Mouse (Mus musculus): ENCODE results near the gene Ehmt1.

Gene Ehmt1

DNA sequence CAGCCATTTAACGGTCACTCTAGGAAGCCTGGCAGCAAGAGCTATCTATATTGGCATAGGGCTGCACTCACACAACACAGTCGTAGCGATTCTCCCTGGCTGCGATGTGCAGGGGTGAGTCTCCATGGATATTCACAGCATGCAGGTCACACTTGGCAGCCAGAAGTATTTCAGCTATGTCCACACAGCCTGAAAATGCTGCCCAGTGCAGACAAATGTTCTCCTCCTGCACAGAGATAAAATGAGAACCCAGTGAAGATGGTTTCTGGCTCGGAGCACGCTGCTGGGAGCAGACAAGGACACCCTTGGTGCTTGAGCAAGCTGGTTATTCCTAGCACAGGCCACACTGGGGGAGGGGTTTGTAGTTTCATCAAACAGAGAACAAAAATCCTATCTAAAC lies 113.3 kb downstream of the Ehmt1 start:
- DNase-seq (ENCODE audit: low read depth, low spot score), result no peak

DNA sequence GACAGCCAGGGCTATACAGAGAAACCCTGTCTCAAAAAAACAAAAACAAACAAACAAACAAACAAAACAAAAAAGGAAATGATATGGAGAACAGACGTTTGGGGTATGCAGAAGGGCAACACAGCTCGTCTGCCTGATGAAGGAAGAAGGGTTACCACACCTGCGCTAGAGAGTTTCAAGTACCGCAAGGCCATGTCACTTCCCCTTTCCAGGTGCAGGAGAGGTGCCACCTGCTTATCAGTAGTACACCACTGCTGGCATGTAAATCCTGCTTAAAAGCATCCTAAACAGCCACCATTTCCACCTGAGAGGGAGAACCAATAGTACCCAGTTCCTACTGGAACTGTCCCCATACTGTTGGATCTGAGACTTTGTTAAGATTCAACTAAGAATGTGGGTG lies 113.8 kb downstream of the Ehmt1 start:
- no peak for DNase-seq (ENCODE audit: low read depth, low spot score)

DNA sequence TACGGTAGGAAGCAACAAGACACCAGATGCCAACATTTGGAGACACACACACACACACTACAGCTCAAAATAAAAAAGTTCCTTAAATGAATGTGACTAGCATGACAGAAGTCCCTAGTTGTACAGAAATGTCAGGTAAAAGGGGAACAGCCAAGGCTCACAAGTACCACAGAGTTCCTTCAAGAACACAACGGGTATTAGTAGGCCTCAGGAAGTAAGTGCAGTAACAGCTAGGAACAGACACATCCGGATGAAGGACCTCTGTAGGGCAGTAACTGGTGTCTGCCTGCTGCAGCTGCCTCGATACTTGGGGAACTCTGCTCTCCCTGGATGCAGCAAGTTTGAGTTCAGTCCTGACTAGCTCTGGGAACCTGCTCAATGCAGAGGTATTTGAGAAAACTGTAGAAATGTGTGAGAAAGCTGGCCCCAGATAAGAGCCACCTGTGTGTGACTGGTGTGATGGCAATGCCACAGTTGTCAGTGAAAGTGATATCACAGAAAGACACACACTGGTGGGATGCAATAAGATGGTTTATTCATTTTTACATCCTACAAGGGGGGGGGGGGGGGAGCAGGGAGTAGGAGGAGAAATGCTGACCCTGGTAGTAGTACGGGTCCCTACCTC lies 122.5 kb downstream of the Ehmt1 start:
- DNase-seq (ENCODE audit: low read depth, low spot score), result no peak

DNA sequence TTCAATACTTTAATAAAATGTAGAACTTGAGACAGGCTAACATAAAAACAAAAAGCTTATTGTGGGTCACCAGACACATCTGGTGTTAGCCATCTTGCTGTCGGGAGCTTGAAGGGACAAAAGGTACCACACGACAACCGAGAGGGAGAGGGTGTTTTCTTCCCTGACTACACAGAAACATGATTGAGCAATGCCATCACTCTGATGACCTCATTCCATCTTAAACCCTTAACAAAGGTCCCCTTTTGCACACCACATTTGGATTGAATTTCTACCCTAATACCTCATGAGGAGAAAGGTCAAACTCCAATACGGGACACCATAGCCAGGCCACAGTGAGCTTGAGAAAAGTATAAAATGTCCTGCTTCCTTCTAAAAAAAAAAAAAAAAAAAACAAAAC lies 132.2 kb downstream of the Ehmt1 start:
- DNase-seq (ENCODE audit: low read depth, low spot score), result no peak

DNA sequence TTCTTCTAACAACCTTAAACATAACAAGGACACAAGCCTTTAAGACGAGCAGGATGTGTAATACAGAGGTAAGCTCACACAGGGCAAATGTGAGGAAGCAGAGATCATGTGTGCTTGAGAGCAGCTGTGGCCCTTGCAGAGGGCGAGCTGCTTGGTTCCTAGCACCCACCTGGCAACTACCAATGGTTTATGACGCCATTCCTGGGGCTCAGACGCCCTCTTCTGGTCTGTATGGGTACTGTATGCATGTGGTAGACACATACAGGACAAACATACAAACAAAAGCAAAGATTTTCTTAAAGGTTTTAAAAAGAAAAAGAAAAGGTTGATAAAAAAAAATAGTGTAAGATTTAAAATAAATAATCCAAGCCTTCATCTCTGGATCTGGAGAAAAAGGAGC lies 138.2 kb downstream of the Ehmt1 start:
- no peak for DNase-seq (ENCODE audit: low read depth, low spot score)

DNA sequence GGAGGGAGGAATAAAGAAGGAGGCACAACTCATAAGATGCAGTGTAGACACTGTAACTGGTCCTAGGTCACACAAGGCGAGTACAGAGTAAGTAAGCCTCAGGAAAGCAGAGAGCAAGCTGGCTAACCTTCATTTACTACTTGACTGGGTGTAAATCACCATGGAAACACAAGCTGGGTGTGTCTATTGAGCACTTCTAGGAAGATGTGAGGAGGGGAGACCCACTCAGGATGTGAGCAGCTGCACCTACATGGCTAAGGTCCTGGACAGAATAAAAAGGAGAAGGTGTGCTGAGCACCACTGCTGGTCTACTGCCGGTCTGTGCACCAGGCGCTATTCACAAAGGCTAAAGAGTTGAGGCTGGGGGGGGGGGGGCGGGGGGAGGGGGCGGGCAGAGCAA lies 142.6 kb downstream of the Ehmt1 start:
- no peak for DNase-seq (ENCODE audit: low read depth, low spot score)

DNA sequence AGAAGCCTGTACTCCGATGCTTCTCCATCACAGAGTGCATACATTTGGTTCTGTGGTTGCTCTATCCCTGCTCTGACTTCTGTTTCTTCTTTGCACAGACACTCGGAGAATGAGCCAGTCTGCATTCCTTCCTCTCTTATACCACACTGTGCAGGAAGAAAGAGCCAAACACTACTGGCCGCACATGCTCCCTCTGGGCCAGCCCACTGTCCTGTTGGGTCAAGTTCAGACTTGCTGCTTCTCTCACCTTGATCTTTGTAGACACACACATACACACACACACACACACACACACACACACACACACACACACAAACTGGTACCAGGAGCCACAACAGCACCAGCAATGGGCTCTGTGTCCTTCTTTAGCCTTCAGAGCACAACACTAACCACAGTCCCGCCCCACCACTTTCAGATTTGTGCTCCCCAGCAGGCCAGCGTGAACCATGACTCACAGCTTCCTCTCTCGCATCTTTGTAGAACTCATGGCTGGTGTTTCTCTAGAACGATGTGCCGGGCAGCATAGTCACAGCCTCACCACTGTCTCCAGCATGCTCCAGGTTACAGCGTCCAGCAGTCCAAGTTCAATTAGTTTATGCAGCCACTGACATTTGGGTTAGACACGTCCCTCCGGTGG lies 143.3 kb downstream of the Ehmt1 start:
- no peak for DNase-seq (ENCODE audit: low read depth, low spot score)

DNA sequence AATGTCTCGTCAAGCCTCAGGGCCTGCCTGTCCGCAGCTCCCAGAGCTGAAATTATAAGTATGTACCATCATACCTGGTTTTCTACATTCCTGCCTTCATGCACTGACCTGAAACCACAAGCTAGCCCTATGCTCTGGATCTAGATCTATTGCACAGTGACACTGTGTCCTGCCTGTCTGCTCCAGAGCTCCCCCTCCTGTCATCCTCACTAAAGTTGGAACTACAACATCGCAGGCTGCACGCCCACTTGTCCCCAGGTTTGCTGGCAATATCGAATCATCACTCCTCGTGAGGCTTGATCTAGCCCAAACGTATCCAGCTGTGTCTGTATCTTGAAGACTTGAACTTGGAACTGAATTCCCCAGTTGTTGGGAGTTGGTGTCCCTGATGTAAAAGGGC lies 144.6 kb downstream of the Ehmt1 start:
- DNase-seq (ENCODE audit: low read depth, low spot score), result no peak

DNA sequence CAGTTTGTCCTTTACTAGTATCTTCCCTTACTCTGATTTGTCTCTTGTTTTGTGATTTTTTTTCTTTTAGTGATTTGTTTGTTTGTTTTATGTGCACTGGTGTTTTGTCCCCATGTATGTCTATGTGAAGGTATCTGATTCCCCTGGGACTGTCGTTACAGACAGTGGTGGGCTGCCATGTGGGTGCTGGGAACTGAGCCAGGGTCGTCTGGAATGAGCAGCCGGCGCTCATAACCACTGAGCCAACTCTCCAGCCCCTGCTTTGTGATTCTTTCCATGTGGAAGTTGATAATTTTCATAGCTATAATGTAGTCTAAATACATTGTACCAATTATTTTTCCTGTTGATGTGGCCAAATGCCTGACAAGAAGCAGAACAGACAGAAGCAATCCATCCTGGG lies 148.6 kb downstream of the Ehmt1 start:
- DNase-seq (ENCODE audit: low read depth, low spot score), result no peak

DNA sequence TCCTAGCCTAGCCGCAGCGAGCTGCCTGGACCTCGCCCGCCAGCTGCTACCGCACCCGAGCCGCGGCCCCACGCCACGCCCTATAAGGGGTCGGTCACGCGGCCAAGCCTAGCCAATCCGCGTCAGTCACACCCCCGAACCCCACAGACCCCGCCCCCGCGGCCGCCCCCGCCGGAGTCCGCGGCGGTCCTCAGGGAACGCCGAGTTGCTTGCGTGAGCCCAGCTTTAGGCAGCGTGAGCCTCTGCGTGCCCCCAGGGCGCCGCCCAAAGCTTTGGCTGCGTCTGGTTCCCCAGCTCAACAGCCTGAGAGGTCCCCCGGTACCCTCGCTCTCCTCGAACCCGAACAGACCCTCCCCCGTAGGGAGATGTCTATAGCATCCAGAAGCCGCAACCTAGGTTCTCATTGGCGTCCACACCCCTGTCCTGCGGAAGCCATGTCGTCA lies 156.3 kb downstream of the Ehmt1 start, which contains the start of gene Cacna1b:
TSS of gene Cacna1b (minus strand) at position 38 of the 443 bp plus-strand sequence.
- DNase-seq (ENCODE audit: low read depth, low spot score), result no peak

DNA sequence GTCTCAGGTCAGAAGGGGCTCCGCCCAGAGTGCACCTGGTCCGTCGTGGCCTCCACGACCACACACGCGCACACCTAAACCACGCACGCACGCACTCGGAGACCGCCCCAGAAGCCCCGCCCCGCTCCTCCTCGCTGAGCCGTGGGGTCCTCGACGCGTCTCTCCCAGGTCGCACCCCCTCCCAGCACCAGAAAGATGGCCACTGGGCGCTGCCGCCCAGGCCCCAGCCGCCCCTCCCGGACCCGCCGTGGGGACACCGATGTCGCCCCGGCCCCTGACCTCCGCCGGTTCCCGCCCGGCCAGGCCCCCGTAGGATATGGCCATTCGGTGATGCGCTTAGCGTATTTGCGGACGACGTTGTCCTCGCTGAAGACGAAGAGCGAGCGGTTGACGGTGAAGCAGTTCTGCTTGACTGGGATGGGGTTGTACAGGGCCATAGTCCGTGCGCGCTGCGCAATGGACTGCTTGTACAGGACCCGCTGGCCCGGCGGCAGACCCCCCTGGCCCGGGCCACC lies 156.9 kb downstream of the Ehmt1 start:
- no peak for DNase-seq (ENCODE audit: low read depth, low spot score)

DNA sequence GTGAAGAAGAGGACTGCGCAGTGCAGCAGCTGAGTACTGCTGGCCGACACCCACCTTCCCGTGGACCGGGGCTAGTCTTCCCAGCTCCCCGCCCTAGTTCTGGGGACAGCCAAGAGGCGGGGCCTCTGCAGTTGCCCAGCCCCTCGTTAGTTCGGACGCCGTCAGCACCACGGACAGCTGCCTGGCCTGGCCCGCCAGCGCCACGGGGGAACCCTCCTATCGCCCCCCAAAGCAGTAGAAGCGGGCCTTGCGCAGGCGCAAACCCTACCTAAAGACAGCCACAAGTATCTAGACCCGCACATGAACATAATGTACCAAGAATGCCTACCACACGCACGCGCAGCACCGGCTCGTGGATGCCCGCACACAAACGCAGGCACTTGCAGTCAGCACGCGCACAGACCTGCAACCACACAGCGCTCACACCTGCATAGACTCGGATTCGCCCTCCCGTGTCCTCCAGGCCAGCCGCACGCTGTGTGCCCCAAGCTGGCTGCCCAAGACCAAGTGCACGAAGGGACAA lies 157.4 kb downstream of the Ehmt1 start:
- no peak for DNase-seq (ENCODE audit: low read depth, low spot score)

DNA sequence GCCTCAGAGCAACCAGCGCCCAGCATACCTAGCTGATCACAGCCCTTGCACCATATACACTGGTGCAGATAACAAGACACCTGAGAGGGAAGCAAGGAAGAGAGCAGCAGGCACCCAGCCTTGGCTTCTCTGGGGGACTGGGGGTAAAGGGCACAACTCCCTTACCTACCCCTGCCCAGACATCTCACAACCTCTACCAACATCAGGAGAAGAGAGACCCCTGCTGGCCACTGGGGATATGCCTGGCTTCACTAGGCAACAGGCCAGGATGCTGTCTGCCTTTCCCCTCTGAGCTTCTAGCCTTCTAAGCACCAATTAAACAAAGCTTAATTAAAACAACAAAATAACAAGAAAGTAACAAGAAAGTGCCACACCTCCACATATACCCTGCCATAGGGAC lies 164.1 kb downstream of the Ehmt1 start:
- DNase-seq (ENCODE audit: low read depth, low spot score), result no peak

DNA sequence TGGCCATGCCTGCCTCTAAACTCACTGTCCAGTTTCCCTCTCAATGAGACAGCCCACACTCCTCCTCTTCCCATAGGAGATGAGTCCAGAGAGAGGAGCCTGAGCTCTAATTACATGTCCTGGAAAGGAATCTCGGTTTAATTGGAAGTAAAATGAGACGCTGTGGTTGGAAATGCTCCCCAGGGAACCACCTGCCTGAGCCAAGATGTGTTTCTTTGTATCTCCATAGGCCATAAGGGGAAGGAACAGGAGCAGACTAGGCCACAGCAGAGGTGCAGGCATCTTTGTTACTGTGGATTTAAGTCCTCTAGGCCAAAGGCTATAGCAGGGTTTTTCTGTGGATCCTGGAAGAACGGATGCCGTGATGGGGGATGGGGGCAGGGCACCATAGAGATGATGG lies 166.8 kb downstream of the Ehmt1 start:
- DNase-seq (ENCODE audit: low read depth, low spot score), result no peak

DNA sequence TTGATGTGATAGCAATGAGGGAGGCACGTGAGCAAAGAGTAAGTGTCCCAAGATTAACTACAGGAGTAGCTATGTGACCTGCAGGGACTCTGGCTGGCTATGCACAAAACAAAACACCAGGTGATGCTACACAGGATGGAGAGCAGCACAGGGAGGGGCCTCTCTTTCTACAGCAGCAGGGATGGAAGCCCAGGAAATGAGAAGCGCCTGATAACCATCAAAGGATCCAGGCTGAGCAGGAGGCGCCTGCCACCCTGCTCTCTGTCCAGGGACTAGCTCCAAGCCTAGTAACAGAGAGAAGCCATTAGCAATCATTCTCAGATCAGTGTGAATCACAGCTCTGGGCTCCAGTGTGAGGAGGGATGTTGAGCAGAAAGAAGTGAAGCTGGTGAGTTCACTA lies 169.4 kb downstream of the Ehmt1 start:
- no peak for DNase-seq (ENCODE audit: low read depth, low spot score)

DNA sequence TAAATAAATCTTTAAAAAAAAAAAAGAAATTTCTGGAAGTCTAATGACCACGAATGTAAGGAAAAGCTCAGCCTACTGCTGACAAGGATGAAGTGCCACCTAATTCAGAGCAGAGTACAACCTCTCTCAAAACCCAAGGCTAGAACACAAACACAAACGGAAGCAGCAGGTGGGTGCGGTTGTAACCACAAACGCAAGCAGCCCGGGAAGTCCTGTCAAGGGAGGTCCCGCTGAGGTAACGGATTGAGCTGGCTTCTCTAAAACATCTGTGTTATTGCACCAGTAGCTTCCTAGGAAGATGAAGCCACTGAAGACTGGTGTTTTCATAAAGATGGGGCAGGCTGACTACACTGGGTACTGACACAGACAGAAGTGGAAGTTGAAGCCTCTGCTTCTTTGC lies 171.5 kb downstream of the Ehmt1 start:
- no peak for DNase-seq (ENCODE audit: low read depth, low spot score)

All from c-Kit-negative CD71-positive TER-119-positive erythroid progenitor cells, embryonic 14.5 days (primary cell).